Mouse (Mus musculus): Measurements from ENCODE around the gene Iscu.

GRCm38 (mm10) chr5:113826619-113827018 lies 54.1 kb downstream of the Iscu start:
- TF ChIP-seq POLR2A (IDR thresholded peaks at IDR 0.05; ENCODE audit: insufficient read depth, low read length) (no peak), CTCF (IDR thresholded peaks at IDR 0.05; ENCODE audit: low read depth, low read length) (no peak), EP300 (IDR thresholded peaks at IDR 0.05; ENCODE audit: insufficient read depth, low read depth, low read length) (no peak)
